Mouse (Mus musculus): Measurements from ENCODE around the gene Fam20a. TPM values are rescaled to one million over a fixed set of nuclear protein-coding genes. Genes with fewer than 3 reads are reported as not detected.
A peak's percentile ranks its signal among the peaks of the same experiment; 100 is the strongest.
"Not testable (repeated sequence)": the region's sequence is repeated elsewhere in the genome, so short reads cannot be mapped to it uniquely, and the experiment has no call there.

The Fam20a gene
- total RNA-seq, 2 experiments from 2014 or later: 5.1 to 5.8 TPM

DNA sequence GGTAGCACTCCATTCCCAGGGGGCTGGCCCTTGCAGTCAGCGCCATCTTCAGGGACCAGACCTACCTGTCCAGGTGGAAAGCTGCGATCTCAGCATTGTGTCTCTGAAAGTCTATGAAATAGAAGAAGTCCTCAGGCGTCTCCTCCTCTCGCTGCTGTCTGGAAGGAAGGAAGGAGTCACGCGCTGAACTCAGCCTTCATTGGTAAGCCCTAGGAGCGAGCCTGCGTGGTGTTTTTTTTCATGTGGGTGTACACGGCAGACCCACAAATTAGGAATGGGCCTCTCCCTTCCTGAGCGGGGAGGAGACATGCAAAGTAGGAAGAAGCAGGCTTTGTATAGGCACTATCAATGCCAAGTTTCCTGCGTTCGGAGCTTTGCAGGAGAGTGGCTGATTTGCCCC is 43.8 kb downstream of the Fam20a start:
- DNase-seq: no peak

DNA sequence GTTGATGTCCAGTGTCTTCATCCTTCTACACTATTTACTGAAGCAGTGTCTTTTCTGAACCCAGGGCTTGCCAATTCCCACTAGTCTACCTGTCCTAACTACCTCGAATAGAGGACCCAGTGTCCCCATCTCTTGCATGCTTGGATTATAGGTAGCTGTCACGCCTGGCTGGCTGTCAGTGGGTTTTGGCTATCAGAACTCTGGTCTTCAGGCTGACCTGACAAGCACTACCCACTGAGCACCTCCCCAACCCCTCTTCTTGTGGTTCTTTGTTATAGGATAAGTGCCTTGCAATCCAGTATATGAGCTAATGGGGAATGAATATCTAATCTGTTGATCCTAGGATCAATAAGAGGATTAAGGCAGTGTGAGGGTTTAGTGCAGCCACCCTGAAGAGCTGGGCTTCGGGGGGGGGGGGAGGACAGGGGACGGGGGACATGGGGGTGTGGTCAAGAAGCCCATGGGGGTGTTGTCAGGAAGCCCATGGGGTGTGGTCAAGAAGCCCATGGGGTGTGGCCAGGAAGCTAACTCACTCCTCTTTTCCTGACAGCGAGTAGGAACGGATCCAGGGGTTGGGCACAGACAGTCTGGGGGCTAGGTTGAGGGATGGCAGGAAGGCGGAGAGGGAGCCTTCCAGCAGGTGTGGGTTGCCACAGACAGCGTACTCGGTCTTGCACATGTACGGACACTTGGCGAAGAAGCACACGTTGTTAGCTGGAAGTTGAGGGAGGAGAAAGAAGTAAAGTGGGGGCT is 45.3 kb downstream of the Fam20a start:
- DNase-seq: no peak

DNA sequence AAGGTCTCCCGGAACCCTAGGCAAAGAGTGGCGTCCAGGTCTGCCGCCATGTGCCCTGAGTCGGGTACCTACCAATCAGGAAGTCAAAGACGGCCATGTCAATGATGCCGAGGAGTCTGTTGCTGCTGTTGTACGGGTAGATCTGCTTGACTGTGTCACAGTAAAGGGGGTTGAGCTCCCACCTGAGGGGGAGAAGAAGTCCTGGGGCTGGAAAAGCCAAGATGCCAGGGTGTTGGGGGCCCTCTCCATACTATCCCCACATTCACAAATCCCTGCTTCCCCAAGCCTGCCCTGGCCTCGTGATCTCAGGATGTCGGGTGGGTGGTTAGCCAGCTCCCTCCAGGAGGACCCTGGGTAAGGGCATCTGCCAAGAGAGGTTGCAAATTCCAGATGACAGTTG is 46.3 kb downstream of the Fam20a start:
- no peak for DNase-seq

DNA sequence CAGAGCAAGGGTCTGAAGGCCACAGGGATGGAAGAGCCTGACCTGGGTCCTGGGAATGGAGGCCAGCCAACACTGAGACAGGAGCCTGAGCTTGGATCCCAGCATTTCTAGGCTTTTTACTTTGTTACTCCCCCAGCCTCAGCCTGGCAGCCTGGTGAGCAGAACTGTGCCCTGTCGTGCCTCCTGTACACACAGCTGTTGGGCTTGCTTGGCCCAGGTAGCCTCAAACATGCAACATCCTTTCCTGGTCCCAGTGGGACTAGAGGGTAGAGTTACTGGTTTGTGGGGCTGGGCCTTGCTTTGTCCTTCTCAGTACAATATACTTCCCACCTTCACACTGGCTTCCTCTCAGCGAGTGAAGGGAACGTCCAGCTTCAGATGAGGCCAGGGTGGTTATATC is 46.9 kb downstream of the Fam20a start:
- no peak for DNase-seq

DNA sequence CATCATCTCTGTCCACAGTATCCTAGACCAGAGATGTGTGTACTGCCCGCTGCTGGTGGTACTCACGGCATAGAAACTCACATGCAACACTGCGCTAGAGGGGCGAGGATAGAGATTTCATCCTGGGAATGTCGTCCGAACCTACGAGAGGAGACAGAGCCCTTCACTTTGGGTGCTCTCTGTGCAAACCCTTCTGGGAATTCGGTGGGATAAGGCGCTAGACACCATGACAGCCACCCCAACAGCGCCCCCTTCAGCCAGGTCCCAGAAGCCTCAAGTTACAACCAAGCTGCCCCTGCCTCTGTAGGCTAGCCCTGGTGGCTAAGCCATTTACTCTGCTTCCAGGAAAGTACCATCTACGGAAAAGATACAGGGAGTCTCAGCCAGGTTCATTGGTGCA is 47.5 kb downstream of the Fam20a start:
- no peak for DNase-seq

DNA sequence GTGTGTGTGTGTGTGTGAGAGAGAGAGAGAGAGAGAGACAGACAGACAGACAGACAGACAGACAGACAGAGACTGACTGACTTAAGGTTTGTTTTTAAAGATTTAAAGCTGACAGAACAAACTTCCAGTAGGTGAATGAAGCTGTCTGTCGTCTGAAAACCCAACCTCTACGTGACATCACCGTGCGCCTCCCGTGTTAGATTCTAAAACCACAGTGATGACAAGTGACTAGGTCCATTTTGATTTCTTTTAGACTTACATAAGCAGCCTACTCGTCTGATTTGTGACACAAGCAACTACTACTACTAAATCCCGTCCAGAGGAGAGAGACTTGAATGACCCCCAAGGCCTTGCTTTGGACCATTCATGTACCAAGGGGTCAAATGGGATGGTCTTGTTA is 48.3 kb downstream of the Fam20a start:
- DNase-seq: no peak

DNA sequence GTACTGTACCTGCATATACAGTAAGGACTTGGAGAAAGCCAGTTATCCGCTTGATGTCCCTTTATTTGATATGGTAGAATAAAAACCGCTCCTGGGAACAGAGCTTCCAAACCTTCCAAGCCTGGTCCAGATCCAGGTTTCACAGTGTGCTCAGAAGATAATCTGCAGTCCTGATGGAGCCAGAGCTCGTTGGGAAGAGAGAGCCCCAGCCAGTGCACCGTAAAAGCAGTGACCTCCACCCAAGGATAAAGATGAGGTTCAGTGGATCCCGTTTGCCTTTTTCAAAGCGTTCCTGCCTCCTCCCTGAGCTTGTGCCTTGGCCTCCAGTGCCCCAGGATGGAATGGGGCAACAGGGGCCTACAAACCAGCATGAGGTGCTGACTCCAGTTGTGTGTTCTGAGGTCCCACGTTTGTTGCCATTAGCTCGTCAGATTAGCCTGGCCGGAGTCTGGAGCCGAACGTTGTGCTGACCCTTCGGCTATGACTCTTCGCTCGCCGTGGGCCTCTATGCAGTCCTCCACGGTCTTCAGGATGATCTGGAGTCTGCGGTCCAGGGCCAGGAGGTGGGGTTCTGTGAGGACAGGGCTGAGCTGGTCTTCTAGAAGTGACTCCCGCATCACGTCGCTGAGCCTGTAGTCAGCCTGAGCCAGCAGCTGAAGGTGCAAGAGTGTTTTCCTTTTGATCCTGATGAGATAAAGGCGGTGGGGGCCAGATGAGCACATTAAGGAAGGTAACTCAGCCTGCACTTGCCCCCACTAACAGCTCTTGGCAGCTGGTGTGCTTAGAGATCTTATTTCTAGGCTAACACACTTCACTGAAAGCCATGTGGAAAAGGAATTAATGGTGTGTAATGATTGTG is 49.0 kb downstream of the Fam20a start:
- DNase-seq: peak; percentile 41

DNA sequence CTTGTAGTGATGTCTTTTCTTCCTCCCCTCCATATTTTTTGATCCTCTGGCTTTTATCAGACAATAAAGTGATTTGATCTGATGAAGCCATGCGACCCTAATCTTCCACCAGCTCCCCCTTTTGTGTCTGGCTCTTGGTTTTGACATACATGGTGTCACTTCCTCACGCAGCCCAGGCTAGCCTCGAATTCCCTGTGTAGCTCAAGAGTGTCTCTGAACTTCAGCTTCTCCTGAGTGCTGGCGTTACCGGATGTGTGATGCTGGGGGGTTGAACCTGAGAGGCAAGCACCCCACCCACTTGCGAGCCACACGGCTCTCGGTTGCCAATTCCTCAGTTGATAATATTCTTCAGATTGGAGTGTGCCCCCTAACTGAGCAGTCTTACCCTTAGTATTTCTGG is 49.7 kb downstream of the Fam20a start:
- DNase-seq: no peak

DNA sequence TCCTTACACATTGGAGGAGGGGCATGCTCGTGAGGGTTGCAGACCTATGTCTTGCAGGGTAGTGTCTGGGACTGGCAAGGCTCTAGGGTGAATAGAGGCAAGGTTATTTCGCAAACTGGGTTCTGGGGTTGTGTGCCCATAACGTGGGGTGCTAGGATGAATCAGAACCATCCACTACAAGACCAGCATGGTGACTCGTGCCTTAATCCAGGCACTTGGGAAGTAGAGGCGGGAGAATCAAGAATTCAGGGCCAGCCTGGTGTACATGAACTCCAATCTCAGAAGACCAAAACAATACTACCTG is 50.1 kb downstream of the Fam20a start:
- no peak for DNase-seq

DNA sequence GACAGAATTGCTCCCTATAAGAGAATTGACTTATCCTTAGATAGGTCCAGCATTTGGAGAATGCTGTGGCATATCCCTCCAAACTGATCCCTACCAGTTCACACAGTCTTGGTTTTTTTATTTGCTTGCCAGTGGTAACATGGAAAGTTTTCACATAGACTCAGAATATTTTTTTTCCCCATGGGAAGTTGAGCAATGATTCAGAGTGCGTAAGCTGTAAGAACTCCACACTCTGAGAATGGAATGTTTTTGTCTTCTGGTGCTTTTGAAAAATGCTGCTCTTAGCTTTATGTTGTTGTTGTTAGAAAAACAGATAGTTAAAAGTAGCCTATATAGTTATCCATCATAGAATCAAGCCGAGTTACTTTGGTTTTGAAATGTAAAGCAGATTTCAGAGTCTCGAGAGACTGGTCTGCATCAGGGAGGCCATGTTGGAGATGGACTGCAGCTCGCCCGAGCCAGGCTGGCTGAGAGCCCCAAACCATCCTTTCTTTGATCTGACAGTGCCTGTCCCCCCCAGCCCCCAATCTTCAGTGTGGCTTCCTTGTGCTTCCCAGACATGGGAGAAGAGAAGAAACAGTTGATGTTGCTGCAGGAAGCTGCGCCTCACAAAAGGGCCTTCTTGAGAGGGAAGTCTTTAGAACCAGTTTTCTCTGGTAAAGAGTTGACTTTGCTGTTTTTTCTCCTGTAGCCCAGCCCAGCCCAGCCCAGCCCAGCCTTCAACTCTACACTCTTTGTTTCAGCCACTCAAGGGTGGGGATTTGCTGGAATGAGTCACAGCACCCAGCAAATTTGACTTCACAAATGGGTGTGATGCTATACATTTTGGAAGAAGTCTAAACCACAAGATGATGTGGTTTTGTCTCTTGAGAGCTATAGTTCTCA is 50.7 kb downstream of the Fam20a start:
- no peak for DNase-seq

DNA sequence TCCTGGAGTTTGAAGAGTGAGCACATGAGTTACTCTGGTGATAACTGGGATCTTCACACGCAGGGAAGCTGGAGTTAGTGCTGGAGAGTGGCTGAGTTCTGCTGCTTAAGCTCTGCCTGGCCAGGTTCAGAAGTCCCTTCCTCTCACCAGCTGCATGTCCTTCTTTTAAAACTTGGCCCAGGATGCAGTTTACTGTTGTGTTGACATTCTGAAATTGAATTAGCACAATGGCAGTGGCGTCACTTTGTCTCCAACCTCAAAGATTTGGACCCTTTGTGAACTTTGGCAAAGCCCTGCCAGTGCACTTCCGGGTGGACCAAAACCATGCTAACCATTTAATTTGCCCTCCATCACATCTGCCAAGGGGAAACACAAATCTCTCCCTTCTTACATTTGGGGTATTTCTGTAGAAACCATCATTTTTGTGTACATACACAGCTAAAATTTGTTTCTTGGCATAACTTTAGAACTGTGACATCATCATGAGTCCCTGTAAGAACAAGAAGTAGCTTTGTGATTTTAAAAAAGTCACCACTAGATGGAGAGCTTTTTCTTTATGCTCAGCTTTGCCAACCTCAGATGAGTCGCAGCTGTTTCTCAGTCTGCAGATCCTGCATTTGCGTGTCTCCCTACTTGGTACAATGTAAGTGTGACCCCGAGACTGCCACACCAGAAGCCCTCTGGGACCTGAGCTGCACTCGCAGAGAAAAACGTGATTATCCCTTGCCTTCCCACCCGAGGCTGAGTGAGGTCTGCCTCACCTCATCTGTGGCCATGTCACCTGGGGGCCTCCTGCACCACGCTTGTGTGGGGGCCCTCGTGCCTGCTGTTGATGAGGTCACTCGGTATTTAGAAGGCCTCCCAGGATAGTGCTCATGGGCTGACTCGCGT is 51.8 kb downstream of the Fam20a start:
- DNase-seq: peak; percentile 47

DNA sequence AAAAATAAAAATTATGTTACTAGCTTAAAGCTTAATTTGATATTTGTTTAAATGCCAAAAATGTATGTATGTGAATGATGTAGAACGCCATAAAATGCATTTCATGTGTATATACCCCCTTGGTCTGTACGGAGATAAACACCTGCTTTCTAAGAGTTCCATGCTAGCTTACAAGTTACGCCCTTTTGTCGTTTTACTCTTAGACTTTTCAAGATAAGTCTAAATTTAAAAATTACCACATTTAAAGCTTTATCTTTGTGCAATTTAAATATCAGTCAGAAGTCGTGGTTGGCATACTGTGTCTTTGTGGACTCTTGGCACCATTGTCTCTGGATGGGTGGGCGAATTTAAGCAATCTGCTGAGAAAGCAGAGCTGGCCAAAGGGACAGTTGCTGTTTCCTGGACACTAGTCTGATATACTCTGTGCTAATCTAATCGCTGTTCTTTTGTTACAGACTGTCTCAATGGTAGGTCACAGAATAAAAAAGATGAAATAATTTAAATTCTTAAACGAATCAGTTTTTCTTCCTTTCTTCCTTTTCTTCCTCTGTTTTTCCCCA is 52.9 kb downstream of the Fam20a start:
- no peak for DNase-seq

DNA sequence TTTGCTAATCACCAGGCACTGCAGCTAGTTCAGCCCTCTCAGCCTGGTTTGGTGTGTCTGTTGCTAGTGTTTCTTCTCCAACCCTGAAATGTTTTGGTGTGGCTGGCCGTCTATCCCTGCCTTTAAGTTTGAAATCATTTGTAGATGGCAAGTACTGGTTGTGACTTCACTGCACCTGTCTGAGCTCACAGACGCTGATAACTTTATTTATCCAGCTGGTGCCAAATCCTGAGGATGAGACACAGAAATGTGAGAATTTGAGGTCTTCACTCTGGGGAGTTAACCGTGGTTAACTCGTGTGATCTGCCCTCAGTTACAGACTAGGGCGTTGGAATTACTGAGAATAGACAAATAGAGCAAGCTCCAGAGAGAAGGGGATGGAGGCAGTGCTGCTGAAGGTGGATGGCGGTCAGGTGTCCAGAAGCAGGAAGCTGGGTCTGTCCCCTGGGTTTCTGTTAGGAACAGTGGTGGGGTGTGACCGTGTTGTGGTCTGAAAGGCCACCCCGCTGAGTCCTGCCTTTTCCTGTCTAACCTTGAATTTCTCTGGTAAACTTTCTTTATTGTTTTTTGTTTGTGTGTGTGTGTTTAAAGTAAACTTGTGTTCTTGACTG is 53.9 kb downstream of the Fam20a start:
- no peak for DNase-seq

DNA sequence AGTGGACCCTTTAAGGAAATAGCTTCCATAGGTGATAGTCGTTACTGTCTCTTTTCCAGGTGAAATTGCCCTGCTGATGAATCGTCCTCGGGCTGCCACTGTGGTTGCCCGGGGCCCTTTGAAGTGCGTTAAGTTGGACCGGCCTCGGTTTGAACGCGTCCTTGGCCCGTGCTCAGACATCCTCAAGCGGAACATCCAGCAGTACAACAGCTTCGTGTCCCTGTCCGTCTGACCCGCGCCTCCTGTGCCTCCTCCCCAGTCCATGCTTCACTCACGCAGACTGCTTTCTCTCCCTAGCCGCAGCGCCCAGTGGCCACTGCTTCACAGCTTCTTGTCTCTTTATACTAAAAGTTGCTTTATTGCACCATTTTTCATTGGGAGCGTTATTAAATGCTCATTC is 54.7 kb downstream of the Fam20a start:
- no peak for DNase-seq

DNA sequence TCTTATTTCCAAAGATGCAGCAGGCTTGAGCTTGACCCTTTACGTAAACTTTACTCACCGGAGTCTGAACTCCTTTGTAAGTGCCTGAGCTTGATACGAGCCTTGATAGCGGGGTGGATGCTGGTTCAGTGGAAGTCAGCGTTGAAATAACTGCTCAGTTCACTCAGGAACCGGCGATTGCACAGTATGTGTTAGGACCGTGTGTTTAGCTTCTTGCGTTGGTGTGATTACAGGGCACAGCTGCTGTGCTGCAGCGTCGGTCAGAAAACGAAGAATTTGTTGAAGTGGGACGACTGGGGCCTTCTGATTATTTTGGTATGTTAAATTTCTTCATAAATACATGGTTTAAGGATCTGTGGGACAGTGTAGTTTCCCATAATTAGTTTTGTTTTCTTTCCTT is 55.7 kb downstream of the Fam20a start:
- no peak for DNase-seq

DNA sequence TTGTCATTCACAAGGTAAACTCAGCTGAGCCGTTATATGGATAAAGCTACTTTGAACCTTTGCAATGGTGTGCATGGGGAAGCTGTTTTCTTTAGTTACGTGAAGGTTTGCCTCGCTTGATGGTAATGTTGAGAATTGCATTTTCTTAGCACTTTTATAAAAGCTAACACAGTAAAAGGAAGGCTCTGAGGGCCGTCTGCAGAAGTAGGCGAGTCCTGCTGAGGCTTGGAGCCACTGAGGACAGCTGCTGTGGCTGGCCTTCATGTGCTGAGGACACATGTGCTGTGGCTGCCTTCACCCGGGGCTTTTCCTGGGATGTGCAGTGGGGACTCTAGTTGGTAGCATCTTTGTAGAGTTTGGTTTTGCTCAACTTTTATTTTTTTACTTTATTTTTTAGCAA is 56.7 kb downstream of the Fam20a start:
- no peak for DNase-seq

DNA sequence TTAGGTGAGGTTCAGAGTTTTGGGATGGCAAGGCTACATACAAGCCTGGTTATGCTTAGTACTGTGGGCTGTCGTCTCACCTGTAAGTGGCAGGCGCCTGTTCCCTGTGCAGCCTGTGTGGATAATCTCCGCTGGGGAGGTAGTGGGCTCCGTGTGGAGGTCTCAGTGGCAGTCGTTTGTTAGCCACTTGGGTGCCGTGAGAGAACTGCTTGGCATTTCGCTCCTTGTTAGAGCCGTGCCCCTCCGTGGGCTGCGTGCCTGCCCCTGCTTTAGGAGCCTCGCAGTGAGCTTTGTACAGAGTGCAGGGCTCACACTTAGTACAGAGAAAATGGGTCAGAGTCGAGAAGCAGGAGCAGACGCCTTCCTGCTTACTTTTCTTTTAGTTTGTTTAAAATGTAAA is 57.8 kb downstream of the Fam20a start:
- DNase-seq: no peak

DNA sequence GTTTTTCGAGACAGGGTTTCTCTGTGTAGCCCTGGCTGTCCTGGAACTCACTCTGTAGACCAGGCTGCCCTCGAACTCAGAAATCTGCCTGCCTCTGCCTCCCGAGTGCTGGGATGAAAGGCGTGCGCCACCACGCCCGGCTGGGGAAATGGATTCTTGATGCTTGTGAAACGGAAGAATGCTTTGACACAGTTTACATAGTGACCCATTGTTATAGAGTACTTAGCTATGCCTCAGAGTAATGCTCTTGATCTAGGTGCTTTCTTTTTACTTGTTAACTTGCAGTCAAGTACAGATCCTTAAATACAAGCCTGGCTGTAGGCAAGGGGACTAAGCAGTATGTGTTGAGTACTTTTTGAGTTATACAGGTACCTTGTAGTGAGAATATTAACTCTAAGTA is 61.6 kb downstream of the Fam20a start:
- DNase-seq: not testable (repeated sequence)

DNA sequence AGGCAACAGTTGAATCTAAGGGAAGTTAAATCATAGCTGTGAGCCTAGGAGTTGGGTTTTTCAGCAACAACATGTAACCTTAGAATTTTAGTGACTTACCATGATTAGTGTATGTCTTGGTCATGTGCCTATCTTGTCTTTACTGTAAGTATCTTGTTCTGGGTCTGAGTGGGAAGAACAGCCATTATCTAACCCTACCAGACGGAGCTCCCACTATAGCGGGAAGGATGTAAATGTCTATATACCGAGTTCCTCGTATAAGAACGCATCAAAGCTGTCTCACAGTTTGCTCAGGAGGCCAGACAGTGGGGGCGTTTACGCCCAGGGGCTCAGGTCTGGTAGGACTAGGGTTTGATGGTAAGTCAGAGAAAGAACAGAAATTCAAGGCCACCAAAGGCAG is 65.8 kb downstream of the Fam20a start:
- no peak for DNase-seq

DNA sequence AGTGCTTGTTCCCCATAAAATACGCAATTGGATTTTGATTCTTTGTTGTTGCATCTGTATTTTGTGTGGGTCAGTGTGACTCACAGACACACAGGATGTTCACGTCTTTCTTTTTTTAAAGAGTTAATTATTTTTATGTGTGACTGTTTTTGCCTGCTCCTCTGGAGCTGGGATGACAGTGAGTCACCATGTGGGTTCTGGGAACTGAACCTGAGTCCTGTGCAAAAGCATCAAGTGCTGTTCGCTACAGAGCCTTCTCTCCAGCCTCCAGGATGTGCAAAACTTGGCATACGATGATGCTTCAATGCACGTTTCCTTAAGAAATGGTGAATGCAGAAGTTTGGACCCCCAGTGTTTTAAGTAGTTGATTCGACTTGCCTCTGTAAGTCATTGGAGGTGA is 67.5 kb downstream of the Fam20a start:
- DNase-seq: no peak

DNA sequence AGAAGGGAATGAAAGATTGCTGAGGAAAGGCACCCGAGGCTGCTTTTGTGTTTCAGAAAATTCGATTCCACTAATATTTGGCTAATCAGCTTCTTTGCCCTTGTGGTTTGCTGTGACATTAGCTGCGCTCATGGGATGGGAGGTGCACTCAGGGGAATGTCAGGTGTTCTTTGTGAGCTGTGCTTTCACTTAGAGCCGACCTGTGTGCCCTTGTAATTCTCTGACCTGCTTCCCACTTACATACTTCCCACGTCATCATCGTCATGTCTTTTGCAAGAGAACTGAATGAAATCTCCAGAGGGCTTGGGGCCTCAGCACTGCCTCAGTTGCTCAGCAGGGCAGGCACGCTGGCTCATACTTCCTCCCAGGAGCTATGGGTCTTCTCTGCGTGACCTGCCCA is 68.9 kb downstream of the Fam20a start:
- DNase-seq: no peak

Data from heart, postnatal 4 days (tissue).